Mouse (Mus musculus) CH12.LX (cell line): Measurements from ENCODE around the gene Aip. TPM values are rescaled to one million over a fixed set of nuclear protein-coding genes. Genes with fewer than 3 reads are reported as not detected.

Experiments
- DNase-seq: peaks from one replicate; pipeline ENCODE4 v3.0.0-alpha.2; 2013; ENCODE audit errors: extremely low read depth
- H3K27ac ChIP-seq: 2 replicates; pipeline ENCODE4 v1.5.1; 2012; ENCODE audit warnings: low read depth, mild to moderate bottlenecking, control low read depth, moderate library complexity; ENCODE audit not compliant: insufficient read depth
- H3K27me3 ChIP-seq: replicated peaks from 2 replicates; pipeline ENCODE3; 2012; ENCODE audit warnings: inconsistent platforms
- H3K36me3 ChIP-seq, 2 experiments: replicated peaks in 1 of 2; 2 replicates each; pipeline versions ENCODE3 to v1.6.1; 2012; ENCODE audit warnings: inconsistent platforms in 1 of 2, low read length in 1 of 2, mild to moderate bottlenecking in 1 of 2, mixed read lengths in 1 of 2, moderate library complexity in 1 of 2; ENCODE audit not compliant: control insufficient read depth in 1 of 2, insufficient read depth in 1 of 2
- H3K4me1 ChIP-seq, 2 experiments: 2 replicates each; pipeline ENCODE4 v1.6.1; 2012; ENCODE audit warnings: inconsistent platforms in 1 of 2, moderate library complexity in 1 of 2; ENCODE audit not compliant: insufficient read depth in 2 of 2, control insufficient read depth in 1 of 2
- H3K4me2 ChIP-seq: 2 replicates; pipeline ENCODE4 v1.6.1; 2012; ENCODE audit warnings: low read depth, mild to moderate bottlenecking, control low read depth; ENCODE audit not compliant: poor library complexity, insufficient read depth, severe bottlenecking
- H3K4me3 ChIP-seq, 3 experiments: fragments of 150-350 bp in 1 of 3; sonication (generic) in 1 of 3; replicated peaks in 1 of 3; 2 replicates each; pipeline versions ENCODE3 to v1.5.1; 2011 to 2012; ENCODE audit warnings: low read depth in 2 of 3, low read length in 2 of 3, mild to moderate bottlenecking in 2 of 3, moderate library complexity in 2 of 3, control low read depth in 1 of 3, improper control_type of control experiment in 1 of 3, inconsistent platforms in 1 of 3, mixed read lengths in 1 of 3; ENCODE audit not compliant: poor library complexity in 1 of 3
- H3K79me2 ChIP-seq: replicated peaks from 2 replicates; pipeline ENCODE4 v1.6.1; 2012; ENCODE audit warnings: mild to moderate bottlenecking, moderate library complexity; ENCODE audit not compliant: control insufficient read depth, poor library complexity, insufficient read depth, severe bottlenecking; ENCODE audit errors: extremely low read depth
- H3K9ac ChIP-seq: 2 replicates; pipeline ENCODE4 v1.6.1; 2012; ENCODE audit warnings: low read depth, mild to moderate bottlenecking, control low read depth, moderate library complexity; ENCODE audit not compliant: insufficient read depth
- H3K9me3 ChIP-seq: replicated peaks from 2 replicates; pipeline ENCODE3; 2012; ENCODE audit warnings: low read length, inconsistent platforms, mixed read lengths
- BHLHE40 ChIP-seq: IDR thresholded peaks from 2 replicates; pipeline ENCODE4 v1.6.1; 2011; ENCODE audit warnings: mild to moderate bottlenecking, low read depth, low read length, improper control_type of control experiment
- CTCF ChIP-seq, 2 experiments: IDR thresholded peaks in 1 of 2; conservative IDR thresholded peaks in 1 of 2; 2 replicates each; pipeline ENCODE4 v1.5.1; 2011 to 2012; ENCODE audit warnings: low read depth in 2 of 2, low read length in 2 of 2, improper control_type of control experiment in 1 of 2, inconsistent platforms in 1 of 2, mild to moderate bottlenecking in 1 of 2, moderate library complexity in 1 of 2
- EP300 ChIP-seq: IDR thresholded peaks from 2 replicates; pipeline ENCODE4 v1.6.1; 2011; ENCODE audit warnings: low read length, improper control_type of control experiment
- ETS1 ChIP-seq: conservative IDR thresholded peaks from 2 replicates; pipeline ENCODE4 v1.6.1; 2012; ENCODE audit warnings: low read depth, mild to moderate bottlenecking, inconsistent platforms, low read length, improper control_type of control experiment, moderate library complexity
- HCFC1 ChIP-seq: IDR thresholded peaks from 2 replicates; pipeline ENCODE4 v1.6.1; 2012; ENCODE audit warnings: low read depth, mild to moderate bottlenecking, inconsistent platforms, low read length, improper control_type of control experiment
- IRF4 ChIP-seq: IDR thresholded peaks from 2 replicates; pipeline ENCODE4 v1.6.1; 2014; ENCODE audit warnings: low read depth, mild to moderate bottlenecking, inconsistent platforms, low read length, improper control_type of control experiment
- JUN ChIP-seq: IDR thresholded peaks from 2 replicates; pipeline ENCODE4 v1.6.1; 2011; ENCODE audit warnings: low read depth, mild to moderate bottlenecking, low read length, improper control_type of control experiment, moderate library complexity; ENCODE audit not compliant: insufficient read depth
- JUND ChIP-seq: conservative IDR thresholded peaks from 2 replicates; pipeline ENCODE4 v1.6.1; 2011; ENCODE audit warnings: low read depth, low read length, improper control_type of control experiment
- MAX ChIP-seq: IDR thresholded peaks from 2 replicates; pipeline ENCODE4 v1.6.1; 2011; ENCODE audit warnings: low read length, improper control_type of control experiment
- MAZ ChIP-seq: IDR thresholded peaks from 2 replicates; pipeline ENCODE4 v1.6.1; 2012; ENCODE audit warnings: low read depth, mild to moderate bottlenecking, inconsistent platforms, low read length, improper control_type of control experiment, moderate library complexity
- MEF2A ChIP-seq: IDR thresholded peaks from 2 replicates; pipeline ENCODE4 v1.6.1; 2014; ENCODE audit warnings: low read depth, mild to moderate bottlenecking, inconsistent platforms, low read length, improper control_type of control experiment, borderline replicate concordance
- MYC ChIP-seq: IDR thresholded peaks from 2 replicates; pipeline ENCODE4 v1.6.1; 2011; ENCODE audit warnings: low read depth, mild to moderate bottlenecking, improper control_type of control experiment, low read length
- NELFE ChIP-seq: IDR thresholded peaks from 2 replicates; pipeline ENCODE4 v1.6.1; 2011; ENCODE audit warnings: low read depth, low read length, improper control_type of control experiment
- PAX5 ChIP-seq: IDR thresholded peaks from 2 replicates; pipeline ENCODE4 v1.6.1; 2012; ENCODE audit warnings: low read length, inconsistent platforms, mixed read lengths
- POLR2A ChIP-seq: IDR thresholded peaks from 2 replicates; pipeline ENCODE4 v1.6.1; 2011; ENCODE audit warnings: low read depth, mild to moderate bottlenecking, improper control_type of control experiment, low read length
- POLR2AphosphoS2 ChIP-seq: IDR thresholded peaks from 2 replicates; pipeline ENCODE4 v1.6.1; 2011; ENCODE audit warnings: low read depth, low read length, improper control_type of control experiment
- RAD21 ChIP-seq: IDR thresholded peaks from 2 replicates; pipeline ENCODE4 v1.6.1; 2011; ENCODE audit warnings: low read depth, mild to moderate bottlenecking, low read length, improper control_type of control experiment, moderate library complexity
- RCOR1 ChIP-seq: conservative IDR thresholded peaks from 2 replicates; pipeline ENCODE4 v1.6.1; 2012; ENCODE audit warnings: low read depth, mild to moderate bottlenecking, inconsistent platforms, low read length, improper control_type of control experiment
- TBP ChIP-seq: conservative IDR thresholded peaks from 2 replicates; pipeline ENCODE4 v1.6.1; 2011; ENCODE audit warnings: low read depth, low read length, improper control_type of control experiment
- TCF12 ChIP-seq: IDR thresholded peaks from 2 replicates; pipeline ENCODE4 v1.6.1; 2014; ENCODE audit warnings: low read depth, mild to moderate bottlenecking, inconsistent platforms, low read length, improper control_type of control experiment
- USF1 ChIP-seq: IDR thresholded peaks from 2 replicates; pipeline ENCODE4 v1.6.1; 2014; ENCODE audit warnings: low read depth, mild to moderate bottlenecking, inconsistent platforms, low read length, improper control_type of control experiment
- USF2 ChIP-seq: conservative IDR thresholded peaks from 2 replicates; pipeline ENCODE4 v1.6.1; 2011; ENCODE audit warnings: low read depth, low read length, improper control_type of control experiment
- ZKSCAN1 ChIP-seq: IDR thresholded peaks from 2 replicates; pipeline ENCODE4 v1.6.1; 2012; ENCODE audit warnings: low read depth, inconsistent platforms, low read length, improper control_type of control experiment, borderline replicate concordance
- ZMIZ1 ChIP-seq: IDR thresholded peaks from 2 replicates; pipeline ENCODE4 v1.6.1; 2012; ENCODE audit warnings: low read depth, mild to moderate bottlenecking, inconsistent platforms, low read length, improper control_type of control experiment
- ZNF384 ChIP-seq: IDR thresholded peaks from 2 replicates; pipeline ENCODE4 v1.6.1; 2012; ENCODE audit warnings: low read depth, low read length, improper control_type of control experiment, inconsistent platforms
- dilution Hi-C: fragments of 300-500 bp; cut with MboI; formaldehyde crosslinking; loops from 2 replicates; pipeline ENCODE4 v1.14.3; 2020; ENCODE audit warnings: low sequenced_read_pairs; ENCODE audit not compliant: extremely low pct_unique_long_range_greater_than_20kb, extremely low pct_ligation_motif_present
- in situ Hi-C: fragments of 300-500 bp; cut with MboI; formaldehyde crosslinking; loops from 3 replicates; pipeline ENCODE4 v1.14.3; 2019; ENCODE audit warnings: low sequenced_read_pairs, low pct_ligation_motif_present, low pct_unique_long_range_greater_than_20kb, mixed read lengths
- polyA plus RNA-seq: library from polyadenylated mRNA; unstranded; fragments of >175 nt; gene quantifications from 2 replicates; pipeline ENCODE4 v1.2.1, GENCODE M21; 2012; ENCODE audit warnings: low read depth; ENCODE audit not compliant: insufficient read length
- total RNA-seq, 2 experiments: library from RNA; depleted of rRNA; stranded (reverse); fragments of 300-350 nt in 1 of 2; fragments of >200 nt in 1 of 2; gene quantifications; 2 replicates each; pipeline ENCODE4 v1.2.3; 2012 to 2014

Gene Aip
- total and polyA plus RNA-seq, 3 experiments, result 11.7 to 64.8 (median 39.7) TPM

- peaks cover 36 to 56% of the 10 kb centered on the region in 2 experiments for H3K36me3 ChIP-seq
These were observed 5.4 kb upstream of the Aip start for GRCm38 (mm10) chr19:4131075-4131474.

GRCm38 (mm10) chr19:4130106-4130505, 4.4 kb upstream of the Aip start:
- Histone ChIP-seq H3K9ac (no peak overlapping the region), H3K27me3 (no peaks in the 10 kb centered on the region), H3K4me3 (no peak overlapping the region), H3K27ac (no peak overlapping the region), H3K9me3 (no peaks in the 10 kb centered on the region)
- dilution Hi-C loops, result no loop called here
- no peak for DNase-seq
- in situ Hi-C loops, result no loop called here
- no peak for TF ChIP-seq JUND
- no peak for TF ChIP-seq RCOR1
- no peak for TF ChIP-seq ETS1
- no peak for TF ChIP-seq ZKSCAN1
- no peak for TF ChIP-seq JUN
- TF ChIP-seq MAX, result no peak
- TF ChIP-seq PAX5, result no peak
- TF ChIP-seq TBP, result no peak
- no peak for TF ChIP-seq USF1
- no peak for TF ChIP-seq TCF12
- no peak for TF ChIP-seq ZMIZ1
- TF ChIP-seq USF2, result no peak
- TF ChIP-seq RAD21, result no peak
- no peak for TF ChIP-seq ZNF384
- TF ChIP-seq IRF4, result no peak
- no peak for TF ChIP-seq POLR2AphosphoS2
- TF ChIP-seq, all 38 proteins: peak for 0
- H3K36me3 ChIP-seq, result peaks cover 36 to 56% of the 10 kb centered on the region in 2 experiments
- H3K4me2 ChIP-seq, result no peak overlapping the region
- H3K79me2 ChIP-seq, result peaks cover 27% of the 10 kb centered on the region
- H3K4me1 ChIP-seq, result peaks cover 18 to 76% of the 10 kb centered on the region in 2 experiments

More at GRCm38 (mm10) chr19:4131075-4131474, 5.4 kb upstream of the Aip start:
- Histone ChIP-seq H3K4me1 (peaks cover 19 to 78% of the 10 kb centered on the region in 2 experiments), H3K4me2 (no peak overlapping the region), H3K9ac (no peak overlapping the region), H3K27me3 (no peaks in the 10 kb centered on the region), H3K79me2 (peaks cover 26% of the 10 kb centered on the region), H3K27ac (no peak overlapping the region), H3K9me3 (no peaks in the 10 kb centered on the region), H3K4me3 (no peak overlapping the region)
- DNase-seq, result no peak
- dilution Hi-C loops (no loop called here), in situ Hi-C loops (no loop called here)
- no peak for TF ChIP-seq HCFC1
- TF ChIP-seq CTCF (conservative IDR thresholded peaks at IDR 0.05 in 1 of 2, IDR thresholded peaks at IDR 0.05 in 1 of 2; ENCODE audit: low read depth in 2 of 2, low read length in 2 of 2), result no peak
- no peak for TF ChIP-seq MEF2A
- TF ChIP-seq MAZ, result no peak
- TF ChIP-seq USF2, result no peak
- no peak for TF ChIP-seq EP300
- TF ChIP-seq MYC, result no peak
- TF ChIP-seq BHLHE40, result no peak
- TF ChIP-seq ETS1, result no peak
- no peak for TF ChIP-seq POLR2A
- TF ChIP-seq NELFE, result no peak
- no peak for TF ChIP-seq POLR2AphosphoS2
- no peak for TF ChIP-seq PAX5
